Mouse (Mus musculus): ENCODE results near the gene Zfp281.

GRCm38 (mm10) chr1:136661511-136661910, 36.8 kb downstream of the Zfp281 start:
- TF ChIP-seq CTCF (IDR thresholded peaks at IDR 0.05; ENCODE audit: low read depth) (no peak), EP300 (IDR thresholded peaks at IDR 0.05; ENCODE audit: low read depth) (no peak)

Data from liver, embryonic 14.5 days (tissue).